Mouse (Mus musculus) brown adipose tissue, adult 24 weeks (tissue): Measurements from ENCODE around the gene Sh3pxd2b. TPM values are rescaled to one million over a fixed set of nuclear protein-coding genes. Genes with fewer than 3 reads are reported as not detected.

Experiments used
- H3K27ac ChIP-seq: fragments of 200-500 bp; replicated peaks from 2 replicates; pipeline ENCODE4 v1.5.1; 2012; ENCODE audit warnings: low read depth, mild to moderate bottlenecking, low read length
- H3K4me1 ChIP-seq: fragments of 200-500 bp; 2 replicates; pipeline ENCODE4 v1.6.1; 2012; ENCODE audit warnings: low read length, mixed read lengths; ENCODE audit not compliant: control insufficient read depth, insufficient read depth, insufficient read length
- H3K4me3 ChIP-seq: fragments of 200-500 bp; 2 replicates; pipeline ENCODE4 v1.5.1; 2012; ENCODE audit warnings: low read depth, mild to moderate bottlenecking, low read length, moderate library complexity; ENCODE audit not compliant: insufficient read depth
- polyA plus RNA-seq: library from polyadenylated mRNA; stranded (reverse); fragments of >200 nt; gene quantifications from 2 replicates; pipeline ENCODE4 v1.2.4, GENCODE M21; 2012; ENCODE audit not compliant: missing spikeins, insufficient read depth, insufficient read length

Sh3pxd2b gene
- polyA plus RNA-seq, 1 experiment, result 5.6 TPM

GRCm38 (mm10) chr11:32454800-32455506, 107.3 kb downstream of the Sh3pxd2b start, which contains the start of gene Ubtd2:
TSS of gene Ubtd2 (plus strand) at chr11:32455370.
- no peaks in the 10 kb centered on the region for H3K4me1 ChIP-seq
- no peak within 1 kb of the TSS for H3K27ac ChIP-seq
- H3K4me3 ChIP-seq, result peak within 1 kb of the TSS; percentile 90

GRCm38 (mm10) chr11:32455507-32456141, 108.0 kb downstream of the Sh3pxd2b start:
- Histone ChIP-seq H3K27ac (no peak overlapping the region), H3K4me3 (peak overlapping the region; percentile 83), H3K4me1 (no peaks in the 10 kb centered on the region)

GRCm38 (mm10) chr11:32456356-32456755, 108.7 kb downstream of the Sh3pxd2b start:
- H3K27ac ChIP-seq, result no peak overlapping the region
- H3K4me1 ChIP-seq, result no peaks in the 10 kb centered on the region
- H3K4me3 ChIP-seq, result peak overlapping the region; percentile 83

GRCm38 (mm10) chr11:32464282-32464681, 116.7 kb downstream of the Sh3pxd2b start:
- no peak overlapping the region for H3K4me3 ChIP-seq
- no peak overlapping the region for H3K27ac ChIP-seq

GRCm38 (mm10) chr11:32471925-32472324, 124.3 kb downstream of the Sh3pxd2b start:
- Histone ChIP-seq H3K4me3 (no peak overlapping the region), H3K4me1 (no peaks in the 10 kb centered on the region), H3K27ac (no peak overlapping the region)

More at GRCm38 (mm10) chr11:32464282-32464681, 116.7 kb downstream of the Sh3pxd2b start:
- H3K4me1 ChIP-seq, result no peaks in the 10 kb centered on the region

- no peak overlapping the region for H3K4me3 ChIP-seq
- no peaks in the 10 kb centered on the region for H3K4me1 ChIP-seq
- no peak overlapping the region for H3K27ac ChIP-seq
Observed at GRCm38 (mm10) chr11:32474725-32475124, 127.1 kb downstream of the Sh3pxd2b start.

- Histone ChIP-seq H3K4me3 (no peak overlapping the region), H3K4me1 (no peaks in the 10 kb centered on the region), H3K27ac (no peak overlapping the region)
Observed at GRCm38 (mm10) chr11:32475487-32476236, 128.0 kb downstream of the Sh3pxd2b start.

Other genes starting within 250 kb of the Sh3pxd2b start
- gene Il9r, start 147.5 kb upstream of the Sh3pxd2b start, polyA plus RNA-seq, result not detected in 2 replicates
- 14.6 and 22.6 TPM in 2 replicates for gene Snrnp25, start 142.4 kb upstream of the Sh3pxd2b start, polyA plus RNA-seq
- gene Rhbdf1, start 125.5 kb upstream of the Sh3pxd2b start, polyA plus RNA-seq, result 8.9 and 11.6 TPM in 2 replicates
- 7.6 and 9.3 TPM in 2 replicates for gene Mpg, start 121.3 kb upstream of the Sh3pxd2b start, polyA plus RNA-seq
- gene Nprl3, start 80.1 kb upstream of the Sh3pxd2b start, polyA plus RNA-seq, result 18.2 and 19.3 TPM in 2 replicates
- not detected in 2 replicates for gene Hba-x, start 71.4 kb upstream of the Sh3pxd2b start, polyA plus RNA-seq
- 66.6 and 483 TPM in 2 replicates for gene Hba-a1, start 64.3 kb upstream of the Sh3pxd2b start, polyA plus RNA-seq
- not detected in 2 replicates for gene Hbq1b, start 60.9 kb upstream of the Sh3pxd2b start, polyA plus RNA-seq
- 532 and 3,024 TPM in 2 replicates for gene Hba-a2, start 51.3 kb upstream of the Sh3pxd2b start, polyA plus RNA-seq
- not detected in 2 replicates for gene Hbq1a, start 47.8 kb upstream of the Sh3pxd2b start, polyA plus RNA-seq
- 2.6 and 2.7 TPM in 2 replicates for gene Ubtd2, start 107.5 kb downstream of the Sh3pxd2b start, polyA plus RNA-seq
- not detected in 2 replicates for gene Efcab9, start 184.3 kb downstream of the Sh3pxd2b start, polyA plus RNA-seq
- 4.3 and 5.5 TPM in 2 replicates for gene Stk10, start 185.5 kb downstream of the Sh3pxd2b start, polyA plus RNA-seq